Mouse (Mus musculus): ENCODE results near the gene Hpdl.
"Not testable (repeated sequence)": the region's sequence is repeated elsewhere in the genome, so short reads cannot be mapped to it uniquely, and the experiment has no call there.

The Hpdl gene

DNA sequence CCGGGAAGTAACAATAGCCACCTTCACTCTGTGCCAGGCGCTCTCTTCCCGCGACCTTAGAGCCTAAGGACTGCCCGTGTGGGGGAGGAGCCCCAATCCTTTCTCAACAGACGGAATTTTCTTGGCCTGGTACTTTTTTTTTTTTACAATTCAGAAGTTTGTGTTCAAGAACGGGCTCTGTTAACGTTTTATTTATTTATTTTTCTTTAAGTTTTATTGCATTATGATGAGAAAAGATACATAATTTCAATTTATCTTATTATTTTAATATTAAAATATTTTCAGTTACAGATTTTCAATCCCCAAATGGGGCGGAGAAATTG is at the start of gene Hpdl:
Gene Hpdl, minus strand, starts transcription at position 14 of the 323 bp plus-strand sequence.
- DNase-seq (ENCODE audit: low read depth, low spot score) = no peak

DNA sequence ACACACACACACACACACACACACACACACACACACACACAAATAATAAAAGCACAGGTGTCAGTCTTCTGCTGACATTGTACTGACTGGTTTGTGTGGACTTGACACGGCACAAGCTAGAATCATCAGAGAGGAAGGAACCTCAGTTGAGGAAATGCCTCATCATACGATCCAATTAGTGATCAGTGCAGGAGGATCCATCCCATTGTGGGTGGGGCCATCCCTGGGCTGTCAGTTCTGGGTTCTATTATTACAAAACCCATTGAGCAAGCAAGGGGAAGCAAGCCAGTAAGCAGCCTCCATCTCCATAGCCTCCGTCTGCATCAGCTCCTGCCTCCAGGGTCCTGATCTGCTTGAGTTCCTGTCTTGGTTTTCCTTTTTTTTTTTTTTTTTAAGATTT is 48.4 kb upstream of the Hpdl start:
- no peak for DNase-seq (ENCODE audit: low read depth, low spot score)

DNA sequence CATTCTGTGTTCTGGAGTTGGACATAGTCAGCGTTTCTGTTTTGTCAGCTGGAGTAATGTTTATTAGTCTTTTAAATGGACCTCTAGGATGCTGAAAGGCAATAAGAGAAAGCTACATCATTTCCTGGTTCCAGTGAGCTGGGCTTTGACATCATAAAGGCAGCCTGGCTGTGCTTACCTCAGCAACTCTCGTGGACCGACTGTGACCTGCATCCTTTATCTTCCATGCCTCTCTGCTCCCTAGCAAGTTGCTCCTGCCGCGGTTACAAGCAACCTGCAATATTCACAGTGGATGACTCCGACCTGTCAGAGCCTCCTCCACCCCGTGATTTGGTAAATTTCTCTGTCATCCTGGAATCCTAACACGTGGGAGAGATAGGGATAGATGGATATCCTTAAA is 40.5 kb upstream of the Hpdl start:
- no peak for DNase-seq (ENCODE audit: low read depth, low spot score)

DNA sequence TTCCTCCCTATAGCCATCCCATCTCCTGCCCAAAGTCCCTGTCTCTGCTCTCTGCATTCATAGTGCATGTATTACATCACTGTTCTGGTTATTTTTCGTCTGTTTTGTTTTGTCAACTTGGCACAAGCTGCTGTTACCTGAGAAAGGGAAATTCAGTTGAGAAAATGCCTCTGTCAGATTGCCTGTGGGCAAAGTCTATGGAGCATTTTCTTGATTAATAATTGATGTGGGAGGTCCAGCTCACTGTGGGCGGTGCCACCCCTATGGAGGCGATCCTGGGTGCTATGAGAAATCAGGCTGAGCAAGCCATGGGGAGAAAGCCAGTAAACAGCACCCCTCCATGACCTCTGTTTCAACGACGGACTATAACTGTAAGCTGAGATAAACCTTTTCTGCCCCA is 38.2 kb upstream of the Hpdl start:
- no peak for DNase-seq (ENCODE audit: low read depth, low spot score)

DNA sequence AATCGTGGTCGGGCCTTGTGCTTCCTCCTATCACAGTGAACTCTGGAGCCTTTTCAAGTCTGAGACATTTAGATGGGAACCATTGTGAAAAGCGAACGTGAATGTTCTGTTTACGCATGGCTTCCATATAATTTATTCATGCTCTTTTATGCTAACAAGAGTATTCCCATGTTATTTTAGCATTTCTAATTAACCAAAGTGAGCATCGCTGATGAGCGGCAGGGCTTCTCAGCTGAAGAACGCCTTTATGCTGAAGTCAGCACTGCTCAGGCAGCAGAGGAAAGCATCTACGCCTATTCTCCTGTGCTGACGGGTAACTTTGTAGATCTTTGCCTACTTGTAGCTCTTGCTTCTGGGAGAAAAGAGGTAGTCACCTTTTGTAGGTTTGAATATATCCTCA is 35.7 kb upstream of the Hpdl start:
- DNase-seq (ENCODE audit: low read depth, low spot score) = no peak

DNA sequence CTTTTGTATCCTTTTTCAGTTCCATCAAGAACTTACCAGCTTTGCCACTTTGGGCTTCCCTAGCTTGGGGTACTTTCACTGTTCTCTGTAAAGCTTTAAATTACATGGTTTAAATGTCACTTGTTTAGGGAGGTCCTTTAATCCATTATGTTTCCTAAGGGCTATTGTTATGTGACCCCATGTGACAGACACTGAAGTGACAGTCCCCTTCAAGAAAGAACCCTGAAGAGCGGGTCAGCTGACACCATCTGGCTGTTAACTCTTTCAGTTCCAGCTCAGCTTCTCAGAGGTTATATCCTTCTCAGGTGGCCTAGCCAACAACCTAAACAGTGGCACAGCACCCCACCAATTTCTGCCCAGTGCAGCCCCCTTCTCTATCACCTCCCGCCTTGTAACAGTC is 32.8 kb upstream of the Hpdl start:
- DNase-seq (ENCODE audit: low read depth, low spot score) = no peak

DNA sequence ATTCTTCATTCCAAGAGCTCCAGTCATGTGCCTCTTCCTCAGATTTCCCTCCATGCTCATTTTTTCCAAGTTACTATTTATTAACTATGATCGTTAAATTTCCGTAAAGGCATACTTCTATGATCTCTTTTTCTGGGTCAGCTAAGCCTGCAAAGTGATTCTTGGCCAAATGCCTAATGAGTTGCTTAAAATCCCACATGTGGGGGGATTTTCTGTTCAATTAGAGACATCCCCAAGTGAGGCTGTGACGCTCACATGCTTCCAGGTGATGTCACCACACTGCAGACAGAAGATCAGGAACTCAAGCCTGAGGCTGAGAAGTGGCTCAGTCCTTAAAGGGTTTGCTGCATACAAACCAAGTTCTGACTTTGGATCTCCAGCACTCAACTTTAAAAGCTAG is 28.4 kb upstream of the Hpdl start:
- no peak for DNase-seq (ENCODE audit: low read depth, low spot score)

DNA sequence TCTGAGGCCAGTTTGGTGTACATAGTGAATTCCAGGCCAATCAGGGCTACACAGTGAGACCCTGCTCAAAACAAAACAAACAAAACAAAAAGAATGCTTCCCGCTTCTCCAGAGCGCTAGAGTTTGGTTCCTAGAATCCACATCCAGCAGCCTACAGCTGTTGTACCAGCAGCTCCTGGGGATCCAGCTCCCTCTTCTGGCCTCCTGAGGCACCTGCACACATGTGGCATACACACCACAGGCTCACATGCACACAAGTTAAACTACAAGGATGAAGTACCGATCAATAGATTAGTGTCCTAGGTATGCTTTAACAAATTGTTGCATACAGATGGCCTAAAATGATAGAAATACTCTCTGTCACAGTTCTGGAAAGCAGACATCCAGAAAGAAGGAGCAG is 22.8 kb upstream of the Hpdl start:
- no peak for DNase-seq (ENCODE audit: low read depth, low spot score)

DNA sequence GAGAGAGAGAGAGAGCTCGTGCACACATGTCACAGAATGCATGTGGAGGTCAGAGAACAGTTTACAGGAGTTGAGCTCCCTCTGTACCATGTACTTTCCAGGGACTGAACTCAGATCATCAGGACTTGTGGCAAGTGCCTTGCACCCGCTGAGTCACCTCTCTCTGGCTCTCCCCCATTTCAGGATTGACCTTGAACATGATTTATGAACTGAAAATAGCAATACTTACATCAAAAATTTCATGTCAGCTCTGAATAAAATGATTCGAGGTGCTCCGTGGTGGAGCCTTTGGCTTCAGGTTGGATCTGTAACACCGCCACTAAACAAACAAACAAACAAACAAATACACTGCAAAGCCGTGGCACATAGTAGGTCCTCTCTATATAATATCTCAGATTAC is 19.3 kb upstream of the Hpdl start:
- DNase-seq (ENCODE audit: low read depth, low spot score) = no peak

DNA sequence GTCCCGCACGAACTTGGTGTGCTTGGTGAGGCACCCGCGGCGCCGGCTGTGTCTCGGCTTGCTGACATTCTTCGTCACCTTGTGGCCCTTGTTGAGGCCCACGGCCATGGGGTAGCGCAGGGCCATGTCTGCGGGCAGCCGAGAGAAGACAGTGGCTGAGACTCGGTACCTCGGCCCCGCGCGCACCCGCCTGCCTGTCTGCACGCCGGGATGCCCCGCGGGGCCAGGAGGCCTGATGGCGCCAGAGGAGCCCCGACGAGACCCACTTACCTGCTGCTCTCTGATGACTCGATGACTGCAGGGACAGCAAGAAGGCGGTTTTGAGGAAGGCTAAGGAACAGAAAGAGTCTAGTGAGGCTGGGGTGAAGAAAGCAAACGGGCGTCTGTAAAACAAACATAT is 18.6 kb upstream of the Hpdl start:
- DNase-seq (ENCODE audit: low read depth, low spot score) = not testable (repeated sequence)

DNA sequence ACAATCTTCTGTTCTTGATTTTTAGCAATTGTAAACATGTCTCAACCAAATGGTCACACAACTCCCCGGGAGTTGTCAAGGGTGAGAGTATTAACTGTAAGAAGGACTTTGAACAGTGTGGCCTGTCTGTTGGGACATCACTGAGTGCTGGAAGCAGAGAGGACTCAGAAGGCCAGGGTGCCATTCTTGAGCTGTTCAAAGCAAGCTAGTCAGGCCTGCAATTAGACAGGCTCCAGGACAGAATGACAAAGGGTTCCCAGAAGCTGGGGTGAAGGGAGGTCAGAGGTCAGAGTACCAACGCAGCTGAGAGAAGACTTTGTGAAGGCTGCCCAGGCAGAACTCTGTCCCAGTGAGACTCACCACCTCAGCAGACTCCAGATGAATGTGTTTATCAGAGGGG is 17.5 kb upstream of the Hpdl start:
- no peak for DNase-seq (ENCODE audit: low read depth, low spot score)

DNA sequence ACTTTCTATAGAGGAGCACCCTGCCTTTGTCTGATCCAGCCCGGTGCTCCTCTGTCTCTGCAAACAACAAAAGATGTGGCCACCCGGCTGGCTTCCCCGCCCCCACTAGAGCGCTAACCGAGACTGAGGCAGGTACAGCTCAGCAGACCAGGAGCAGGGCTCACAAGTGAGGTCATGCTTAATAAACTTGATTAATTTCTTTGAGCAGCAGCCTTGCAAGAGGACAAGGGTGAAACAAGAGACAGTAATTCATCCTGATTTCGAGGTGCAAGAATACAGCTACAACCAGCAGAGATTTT is 8.5 kb upstream of the Hpdl start:
- no peak for DNase-seq (ENCODE audit: low read depth, low spot score)

DNA sequence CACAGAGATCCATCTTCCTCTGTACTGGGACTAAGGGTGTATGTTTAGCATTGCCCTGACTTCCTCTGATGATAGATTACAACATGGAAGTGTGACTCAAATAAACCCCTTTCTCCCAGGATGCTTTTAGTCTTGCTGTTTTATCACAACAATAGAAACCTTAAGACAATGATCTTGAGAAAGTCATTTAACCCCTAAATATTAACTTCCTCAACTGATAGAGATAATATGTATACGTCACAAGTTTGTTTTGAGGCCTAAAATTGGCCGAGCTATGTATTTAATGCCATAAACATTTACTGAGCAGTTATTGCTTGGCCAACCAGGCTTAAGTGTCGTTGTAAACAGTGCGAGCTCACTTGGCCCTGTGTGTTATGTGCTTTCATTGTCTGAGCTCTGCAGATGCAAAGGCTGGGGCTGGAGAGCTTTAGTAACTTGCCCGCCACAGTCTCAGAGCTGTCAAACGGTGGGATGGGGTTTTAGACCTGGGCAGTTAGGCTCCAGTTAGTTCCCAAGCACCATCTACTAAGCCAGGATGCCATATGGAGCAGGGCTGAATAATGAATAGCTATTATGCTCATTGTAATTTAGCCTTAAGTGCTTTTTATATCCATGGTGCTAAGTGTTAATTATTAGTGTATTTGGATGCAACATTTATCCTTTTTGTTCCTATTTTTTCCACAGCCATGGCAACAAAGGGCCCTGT is 8.0 kb upstream of the Hpdl start:
- no peak for DNase-seq (ENCODE audit: low read depth, low spot score)

DNA sequence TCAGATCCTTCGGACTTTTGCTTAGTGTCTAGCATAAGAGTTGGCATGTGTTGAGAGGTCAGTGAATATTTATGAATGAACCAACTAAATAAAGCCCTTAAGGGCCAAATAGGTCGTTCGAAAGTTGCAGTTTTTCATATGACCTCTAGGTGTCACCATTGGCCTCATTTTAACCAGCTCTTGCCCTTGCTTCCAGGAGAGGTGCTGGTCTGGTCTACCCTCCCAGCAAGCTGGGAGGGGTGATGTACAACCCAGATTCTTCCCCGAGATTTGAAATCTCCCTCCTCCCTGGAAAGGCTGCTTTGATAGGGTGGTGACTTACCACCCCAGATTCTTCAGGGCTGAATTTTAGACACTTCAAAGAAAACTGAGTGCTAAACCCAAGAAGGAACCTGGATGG is 6.3 kb upstream of the Hpdl start:
- peak; percentile 77 for DNase-seq (ENCODE audit: low read depth, low spot score)

DNA sequence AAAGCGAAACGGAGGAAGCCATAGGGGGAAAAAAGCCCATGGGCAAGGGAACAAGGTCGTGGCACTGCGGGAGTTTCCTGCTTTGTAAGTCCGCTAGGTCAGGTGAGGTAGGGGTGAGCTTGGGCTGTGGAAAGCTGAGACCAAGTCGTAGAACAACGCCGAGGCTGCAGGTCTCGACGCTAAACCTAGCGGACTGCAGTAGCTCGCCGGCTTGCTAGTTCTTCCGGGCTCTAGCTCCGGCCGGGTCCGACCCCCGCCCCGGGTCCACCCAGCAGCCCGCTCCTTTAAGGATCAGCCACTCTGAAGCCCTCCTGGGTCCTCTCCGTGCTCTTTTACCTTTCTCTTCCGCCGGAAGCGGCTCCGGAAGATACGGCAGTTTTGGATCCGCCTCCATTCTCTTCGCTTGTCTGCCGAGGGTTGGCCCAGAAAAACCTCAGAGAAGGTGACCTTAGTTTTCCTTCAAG is 3.1 kb upstream of the Hpdl start:
- peak; percentile 59 for DNase-seq (ENCODE audit: low read depth, low spot score)

DNA sequence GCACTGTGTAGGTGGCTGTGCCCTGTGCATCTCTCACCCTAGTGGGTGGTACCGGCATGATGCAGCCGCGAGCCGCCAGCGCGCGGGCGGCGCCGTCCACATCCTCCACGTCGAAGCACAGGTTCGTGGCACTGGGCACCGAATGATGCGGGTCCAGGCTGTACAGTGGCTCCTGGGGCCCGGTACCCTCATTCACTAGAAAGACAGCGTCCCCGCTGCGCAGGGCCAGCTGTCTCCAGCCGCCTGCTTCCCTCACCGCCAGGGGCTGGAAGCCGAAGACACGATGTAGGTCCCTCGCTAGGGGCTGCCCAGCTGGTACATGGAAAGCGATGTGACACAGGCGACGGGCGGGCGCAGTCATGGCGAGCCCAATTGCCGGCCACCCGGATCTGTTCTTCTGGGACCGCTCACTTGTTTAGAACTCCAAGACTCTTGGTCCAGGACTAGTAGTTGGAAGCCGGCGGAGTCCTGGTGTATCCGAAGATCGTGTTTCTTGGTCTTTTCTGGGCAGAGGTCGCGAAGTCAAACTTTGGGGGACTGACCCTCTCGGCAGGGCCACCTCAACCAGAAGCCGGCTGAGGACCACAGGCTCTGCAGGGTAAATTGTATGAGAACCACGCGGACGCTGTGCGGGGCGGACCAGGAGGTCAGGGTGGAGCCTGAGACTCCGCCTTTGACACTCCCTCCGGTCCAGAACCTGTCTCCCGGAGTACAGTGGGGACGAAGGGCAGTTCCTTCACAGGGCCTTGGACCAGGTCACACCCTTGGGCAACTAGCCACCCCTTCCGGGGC is 409 bp downstream of the Hpdl start:
- no peak for DNase-seq (ENCODE audit: low read depth, low spot score)

DNA sequence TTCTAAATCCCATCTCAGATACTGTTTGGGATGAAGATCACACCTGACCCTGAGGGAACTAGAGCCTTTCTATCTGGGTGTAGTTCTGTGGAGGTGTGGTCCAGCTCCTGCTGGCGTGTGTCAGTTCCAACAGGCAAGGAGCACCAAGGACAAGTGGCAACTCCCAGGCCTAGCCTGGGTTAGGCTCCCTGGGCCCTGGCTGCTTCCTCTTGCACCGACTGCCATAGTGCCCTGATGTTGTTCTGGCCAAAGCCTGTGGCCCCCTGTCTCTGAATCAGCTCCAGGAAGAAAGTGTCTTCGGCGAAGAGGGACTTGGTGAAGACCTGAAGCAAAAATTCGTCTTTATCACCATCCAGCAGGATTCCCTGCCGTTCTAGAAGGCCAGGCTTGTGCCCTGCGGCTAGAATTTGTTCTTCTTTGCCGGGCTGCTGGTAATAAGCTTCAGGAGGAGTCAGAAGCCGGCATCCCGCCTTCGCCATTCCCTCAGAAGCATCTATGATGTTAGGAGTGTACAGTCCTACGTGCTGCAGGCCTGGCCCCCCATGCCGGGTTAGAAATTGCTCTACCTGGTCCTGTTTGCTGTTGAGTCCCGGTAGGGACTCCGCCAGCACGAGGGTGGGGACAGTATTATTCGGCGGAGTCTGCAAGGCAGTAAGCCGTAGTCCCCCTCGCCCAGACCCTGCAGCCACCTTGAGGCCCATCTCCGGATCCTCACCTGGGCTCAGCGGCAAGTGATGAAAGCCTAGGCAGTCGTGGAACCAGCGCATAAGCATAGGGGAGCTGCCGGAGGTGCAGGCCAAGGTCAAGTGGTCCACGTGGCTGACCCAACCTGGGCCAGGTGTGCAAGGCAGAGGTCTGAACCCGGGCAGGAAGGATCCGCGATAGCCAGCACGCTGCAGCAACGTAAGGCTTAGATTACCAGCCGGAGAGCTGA is 1.3 kb downstream of the Hpdl start:
- no peak for DNase-seq (ENCODE audit: low read depth, low spot score)

DNA sequence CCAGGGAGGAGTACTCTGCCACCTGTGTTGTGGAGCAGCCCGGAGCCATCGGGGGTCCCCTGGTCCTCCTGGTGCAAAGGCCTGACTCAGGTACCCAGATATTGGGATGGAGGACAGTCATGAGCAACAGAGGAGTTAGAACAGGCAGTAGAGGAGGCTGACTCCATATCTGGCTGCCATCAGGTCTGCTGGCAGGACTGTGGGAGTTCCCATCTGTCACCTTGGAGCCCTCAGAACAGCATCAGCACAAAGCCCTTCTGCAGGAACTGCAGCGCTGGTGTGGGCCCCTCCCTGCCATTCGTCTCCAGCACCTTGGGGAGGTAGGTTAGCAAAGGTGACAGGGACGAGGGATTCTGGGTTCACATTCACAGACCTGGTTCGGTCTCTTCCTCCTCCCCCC is 4.0 kb downstream of the Hpdl start:
- DNase-seq (ENCODE audit: low read depth, low spot score) = no peak

DNA sequence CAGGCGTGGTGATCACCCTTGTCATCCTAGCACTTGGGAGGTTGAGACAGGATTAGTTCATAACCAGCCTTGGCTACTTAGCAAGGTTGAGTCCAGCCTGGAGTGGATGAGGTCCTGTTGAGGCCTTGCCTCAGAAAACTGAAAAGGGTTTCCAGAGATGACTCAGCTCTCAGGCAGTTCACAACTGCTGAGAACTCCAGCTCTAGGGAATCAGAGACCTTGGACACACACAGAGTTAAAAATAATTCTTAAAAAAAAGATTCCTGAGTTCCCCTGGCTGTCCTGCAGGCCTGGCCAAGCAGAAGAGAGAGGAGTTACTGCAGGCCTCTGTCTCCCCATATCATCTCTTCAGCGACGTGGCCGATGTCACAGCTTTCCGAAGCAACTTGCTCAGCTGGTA is 6.2 kb downstream of the Hpdl start:
- DNase-seq (ENCODE audit: low read depth, low spot score) = no peak

DNA sequence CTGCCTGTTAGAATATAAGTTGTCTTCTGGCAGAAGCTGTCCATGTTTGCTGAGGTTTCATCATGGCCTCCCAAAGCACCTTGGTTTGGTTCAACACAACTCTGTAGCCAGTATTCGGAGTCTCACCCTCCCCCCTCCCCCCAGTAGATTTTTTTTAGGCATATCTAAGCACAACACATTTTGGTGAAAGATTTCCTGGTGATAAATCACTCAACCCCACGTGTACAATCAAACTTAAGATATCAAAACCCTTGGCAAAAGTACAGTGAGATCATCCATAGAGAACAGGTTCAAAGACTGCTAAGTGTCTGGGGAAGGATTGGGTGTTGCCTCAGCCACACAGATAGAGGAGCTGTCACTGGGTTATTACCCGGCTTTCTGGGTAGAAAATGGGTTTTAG is 10.5 kb downstream of the Hpdl start:
- DNase-seq (ENCODE audit: low read depth, low spot score) = no peak

DNA sequence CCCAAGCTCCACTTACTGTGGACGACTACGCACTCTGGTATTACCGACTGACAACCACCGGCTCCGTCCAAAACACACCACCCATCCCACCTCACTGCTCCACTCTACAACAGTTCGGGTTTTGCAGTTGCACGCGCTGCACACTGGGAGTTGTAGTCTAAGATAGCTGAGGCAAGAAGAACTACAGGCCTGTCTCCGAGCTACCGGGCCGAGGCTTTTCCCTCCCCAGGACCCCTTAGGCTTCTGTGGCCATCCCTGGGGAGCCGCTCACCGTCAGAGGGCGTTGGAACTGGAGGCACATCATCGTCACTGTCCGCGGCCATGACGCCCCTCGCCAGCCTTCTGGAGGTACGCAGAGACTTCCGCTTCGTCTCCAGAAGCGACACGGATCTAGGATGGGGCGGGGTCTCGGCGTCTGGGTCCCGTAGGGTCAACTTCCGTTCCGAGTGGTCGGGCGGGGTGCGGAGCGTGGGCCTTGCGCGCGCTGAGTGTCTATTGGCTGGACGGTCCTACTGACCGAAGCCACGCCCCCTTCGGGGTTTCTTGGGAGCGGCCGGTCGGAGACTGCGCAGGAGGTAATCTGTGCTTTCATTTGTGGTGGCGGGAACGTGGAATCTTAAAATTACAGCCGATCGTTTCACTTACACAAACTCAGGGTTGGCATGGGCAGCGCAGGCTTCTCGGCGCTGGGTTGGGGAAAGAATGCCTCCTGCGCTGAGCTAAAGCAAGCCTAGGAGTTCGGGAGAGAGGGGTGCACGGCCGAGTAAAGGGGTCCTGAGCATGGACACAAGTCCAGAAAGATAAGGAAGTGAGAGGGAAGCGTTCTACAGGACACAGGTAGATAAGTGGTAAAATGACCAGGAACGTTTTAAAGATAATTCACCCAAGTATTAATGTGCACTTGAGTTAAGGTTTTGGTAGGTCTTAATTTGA is 14.0 kb downstream of the Hpdl start, which contains the start of the genes Toe1 and Mutyh:
Gene Toe1, minus strand, starts transcription at position 444 of the 933 bp plus-strand sequence.
Gene Mutyh, plus strand, starts transcription at position 527 of the 933 bp plus-strand sequence.
- peak; percentile 96 for DNase-seq (ENCODE audit: low read depth, low spot score)

All from retina, postnatal 7 days (tissue).